8 mouse cellular contexts compared by ENCODE assay signal in the genomic region with DNA sequence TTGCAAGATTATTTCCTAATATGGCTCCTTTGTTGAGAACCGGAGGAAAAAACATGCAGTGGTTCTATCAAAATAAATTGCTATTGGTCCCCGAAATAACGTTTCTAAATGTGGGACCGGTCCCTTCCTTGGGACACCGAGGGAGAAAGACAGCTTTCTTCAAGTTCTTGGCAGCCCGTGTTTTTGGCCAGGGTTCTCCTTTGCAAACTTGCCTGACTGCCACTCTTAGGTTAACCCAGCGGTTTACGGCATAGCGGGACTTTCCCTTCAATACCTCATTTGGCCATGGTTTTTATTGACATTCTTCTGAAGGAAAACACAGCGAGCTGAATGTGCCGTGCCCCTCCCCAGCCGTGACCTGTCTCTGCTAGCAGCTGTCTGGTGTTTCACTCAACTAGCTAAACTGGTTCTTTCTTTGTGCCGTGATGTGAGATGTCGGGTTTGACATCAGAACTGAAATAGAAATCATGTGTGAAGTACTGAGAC.
A peak's percentile ranks its signal among the peaks of the same experiment; 100 is the strongest.
DNase-seq lines count a peak whose midpoint lies in the region; ATAC-seq and TF ChIP-seq lines count a peak whose summit lies in the region.

No protein-coding gene starts in this region.

- intact Hi-C loops in gastrocnemius, adult 2 months (cut with DNase I): loop anchor here (2.0 to 5.0 kb wide), 5 partner anchors 27 to 277 kb away; no protein-coding TSS in a partner anchor

- ATAC-seq in hindbrain, embryonic 16.5 days: 0 out of 2 replicates have a peak, but pooled peaks have one; percentile 7
- peak; percentile 65; the same call in 1 of the 2 replicates for ATAC-seq in limb, embryonic 14.5 days (ENCODE audit: low FRiP score, low read depth)
- ATAC-seq in midbrain, embryonic 14.5 days (ENCODE audit: low FRiP score, low TSS enrichment): peak; percentile 28; the same call in 1 of the 2 replicates
- peak; percentile 63; the same call in 1 of the 2 replicates for ATAC-seq in stomach, embryonic 16.5 days (ENCODE audit: insufficient read depth, low FRiP score)

- DNase-seq in cerebellum, postnatal 25 days: peak; percentile 37 to 48
- DNase-seq in cerebellum, adult 11-12 months: no peak
- DNase-seq in brain, adult 2 months (ENCODE audit: low read depth, low spot score): peak; percentile 48
- peak; percentile 63 for DNase-seq in gastrocnemius, adult 2 months
- DNase-seq in limb, embryonic 14.5 days (ENCODE audit: low spot score): peak; percentile 80
- peak; percentile 70 for DNase-seq in midbrain, embryonic 14.5 days

- peak overlapping the region; percentile 94 for H3K27ac ChIP-seq in gastrocnemius, adult 2 months
- peak overlapping the region; percentile 94 for H3K27ac ChIP-seq in hindbrain, embryonic 16.5 days (ENCODE audit: low read depth, low read length)
- H3K27ac ChIP-seq in limb, embryonic 14.5 days (replicated peaks; ENCODE audit: low read depth, low read length): peak overlapping the region; percentile 93
- H3K27ac ChIP-seq in midbrain, embryonic 14.5 days (replicated peaks; ENCODE audit: low read depth, low read length): peak overlapping the region; percentile 88
- peak overlapping the region; percentile 96 for H3K27ac ChIP-seq in stomach, embryonic 16.5 days (ENCODE audit: low read length)

- H3K9me3 ChIP-seq in hindbrain, embryonic 16.5 days (ENCODE audit: control insufficient read depth, low read length): no peaks in the 10 kb centered on the region
- H3K9me3 ChIP-seq in limb, embryonic 14.5 days (ENCODE audit: control insufficient read depth, low read length): no peaks in the 10 kb centered on the region
- no peaks in the 10 kb centered on the region for H3K9me3 ChIP-seq in midbrain, embryonic 14.5 days (ENCODE audit: control insufficient read depth, low read length)
- no peaks in the 10 kb centered on the region for H3K9me3 ChIP-seq in stomach, embryonic 16.5 days (replicated peaks; ENCODE audit: control insufficient read depth, low read length)

- TF ChIP-seq CTCF in gastrocnemius, adult 2 months (IDR thresholded peaks at IDR 0.05): no peak

- H3K4me1 ChIP-seq in hindbrain, embryonic 16.5 days (ENCODE audit: control insufficient read depth, insufficient read depth, low read depth, low read length): peaks cover 25% of the 10 kb centered on the region
- peaks cover 16% of the 10 kb centered on the region for H3K4me1 ChIP-seq in limb, embryonic 14.5 days (ENCODE audit: control insufficient read depth, insufficient read depth, low read length)
- peaks cover 30% of the 10 kb centered on the region for H3K4me1 ChIP-seq in midbrain, embryonic 14.5 days (ENCODE audit: control insufficient read depth, insufficient read depth, low read length)
- H3K4me1 ChIP-seq in stomach, embryonic 16.5 days (ENCODE audit: control insufficient read depth, insufficient read depth, low read length): peaks cover 11% of the 10 kb centered on the region

- peak overlapping the region; percentile 84 for H3K4me2 ChIP-seq in hindbrain, embryonic 16.5 days (ENCODE audit: low read length)
- H3K4me2 ChIP-seq in limb, embryonic 14.5 days (replicated peaks; ENCODE audit: low read depth, low read length, severe bottlenecking): peak overlapping the region; percentile 91
- H3K4me2 ChIP-seq in midbrain, embryonic 14.5 days (ENCODE audit: low read length): peak overlapping the region; percentile 92
- peak overlapping the region; percentile 87 for H3K4me2 ChIP-seq in stomach, embryonic 16.5 days (ENCODE audit: low read depth, low read length)

- H3K9ac ChIP-seq in hindbrain, embryonic 16.5 days (ENCODE audit: low read depth, low read length): peak overlapping the region; percentile 72
- H3K9ac ChIP-seq in limb, embryonic 14.5 days (ENCODE audit: low read depth, low read length, severe bottlenecking): peak overlapping the region; percentile 83
- H3K9ac ChIP-seq in midbrain, embryonic 14.5 days (replicated peaks; ENCODE audit: low read length): peak overlapping the region; percentile 80
- H3K9ac ChIP-seq in stomach, embryonic 16.5 days (ENCODE audit: low read length): peak overlapping the region; percentile 90

- under 1% methylated on average over 14 of the region's 14 CpGs for WGBS in hindbrain, embryonic 16.5 days
- WGBS in limb, embryonic 14.5 days: under 1% methylated on average over 14 of the region's 14 CpGs
- under 1% methylated on average over 14 of the region's 14 CpGs for WGBS in midbrain, embryonic 14.5 days
- WGBS in stomach, embryonic 16.5 days: under 1% methylated on average over 14 of the region's 14 CpGs

- no peaks in the 10 kb centered on the region for H3K36me3 ChIP-seq in hindbrain, embryonic 16.5 days (ENCODE audit: control insufficient read depth, insufficient read depth, low read length)
- peaks cover under 1% of the 10 kb centered on the region; the same call in 1 of the 2 replicates for H3K36me3 ChIP-seq in limb, embryonic 14.5 days (ENCODE audit: control insufficient read depth, insufficient read depth, low read length)
- H3K36me3 ChIP-seq in midbrain, embryonic 14.5 days (ENCODE audit: control insufficient read depth, insufficient read depth, low read length): no peaks in the 10 kb centered on the region
- H3K36me3 ChIP-seq in stomach, embryonic 16.5 days (ENCODE audit: control insufficient read depth, insufficient read depth, low read length): no peaks in the 10 kb centered on the region

- no peaks in the 10 kb centered on the region for H3K27me3 ChIP-seq in hindbrain, embryonic 16.5 days (replicated peaks; ENCODE audit: control insufficient read depth, insufficient read depth, low read length)
- H3K27me3 ChIP-seq in limb, embryonic 14.5 days (ENCODE audit: control insufficient read depth, insufficient read depth, low read length): no peaks in the 10 kb centered on the region
- H3K27me3 ChIP-seq in midbrain, embryonic 14.5 days (ENCODE audit: control insufficient read depth, insufficient read depth, low read length): no peaks in the 10 kb centered on the region
- H3K27me3 ChIP-seq in stomach, embryonic 16.5 days (ENCODE audit: control insufficient read depth, insufficient read depth, low read length): no peaks in the 10 kb centered on the region; the same call in 1 of the 2 replicates

- H3K4me3 ChIP-seq in gastrocnemius, adult 2 months: peak overlapping the region; percentile 83
- peak overlapping the region; percentile 57 for H3K4me3 ChIP-seq in hindbrain, embryonic 16.5 days (ENCODE audit: low read length)
- peak overlapping the region; percentile 79 for H3K4me3 ChIP-seq in limb, embryonic 14.5 days (replicated peaks; ENCODE audit: low read length)
- peak overlapping the region; percentile 72 for H3K4me3 ChIP-seq in midbrain, embryonic 14.5 days (replicated peaks; ENCODE audit: low read depth, low read length)
- peak overlapping the region; percentile 79 for H3K4me3 ChIP-seq in stomach, embryonic 16.5 days (replicated peaks; ENCODE audit: low read length)

- no peak for TF ChIP-seq POLR2A in limb, embryonic 14.5 days (IDR thresholded peaks at IDR 0.05; ENCODE audit: borderline replicate concordance, extremely low read depth, insufficient read depth, insufficient read length)

Comparison
In these comparisons a context has a peak if more than half of its experiments do, and no peak if none do; other contexts are left out.
1. ATAC-seq: peak in every context shown above with its lines; median percentile 65 in limb, embryonic 14.5 days; 63 in stomach, embryonic 16.5 days; 28 in midbrain, embryonic 14.5 days; 7 in hindbrain, embryonic 16.5 days.